Mouse (Mus musculus) thymus, postnatal 25 days (tissue): ENCODE measurements around the gene Polr1b.

Source experiments
- DNase-seq: peaks from one replicate; pipeline ENCODE4 v3.0.0; 2022

Gene Polr1b

GRCm38 (mm10) chr2:129121986-129122385 is 21.2 kb downstream of the Polr1b start:
- DNase-seq, result no peak

- peak; percentile 77 for DNase-seq
Measured at GRCm38 (mm10) chr2:129129412-129129929, 28.7 kb downstream of the Polr1b start, which contains the start of gene Chchd5. Chchd5 (plus strand) TSS chr2:129129700.

- peak; percentile 85 for DNase-seq
Measured at GRCm38 (mm10) chr2:129129987-129130545, 29.3 kb downstream of the Polr1b start.

GRCm38 (mm10) chr2:129130776-129131175 is 30.0 kb downstream of the Polr1b start:
- DNase-seq, result peak; percentile 37

DNA sequence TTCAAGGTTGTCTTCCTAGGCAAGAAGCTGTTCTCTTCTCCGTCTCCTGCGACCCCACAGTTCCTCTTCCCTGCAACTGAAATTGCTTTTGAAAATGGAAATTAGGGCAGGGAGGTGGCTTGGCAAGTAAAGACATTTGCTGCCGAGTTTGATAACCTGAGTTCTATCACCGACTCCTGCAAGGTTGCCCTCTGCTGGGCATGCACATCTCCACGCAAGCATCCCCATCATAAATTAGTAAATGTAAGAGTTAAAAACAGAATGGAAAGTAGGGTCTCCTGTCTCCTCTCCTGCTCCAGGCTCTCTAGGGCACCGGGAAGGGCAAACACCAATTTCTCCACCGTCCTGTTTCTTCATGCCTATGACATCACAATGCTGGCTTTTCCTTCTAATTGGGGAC is 31.4 kb downstream of the Polr1b start:
- DNase-seq, result peak; percentile 44

DNA sequence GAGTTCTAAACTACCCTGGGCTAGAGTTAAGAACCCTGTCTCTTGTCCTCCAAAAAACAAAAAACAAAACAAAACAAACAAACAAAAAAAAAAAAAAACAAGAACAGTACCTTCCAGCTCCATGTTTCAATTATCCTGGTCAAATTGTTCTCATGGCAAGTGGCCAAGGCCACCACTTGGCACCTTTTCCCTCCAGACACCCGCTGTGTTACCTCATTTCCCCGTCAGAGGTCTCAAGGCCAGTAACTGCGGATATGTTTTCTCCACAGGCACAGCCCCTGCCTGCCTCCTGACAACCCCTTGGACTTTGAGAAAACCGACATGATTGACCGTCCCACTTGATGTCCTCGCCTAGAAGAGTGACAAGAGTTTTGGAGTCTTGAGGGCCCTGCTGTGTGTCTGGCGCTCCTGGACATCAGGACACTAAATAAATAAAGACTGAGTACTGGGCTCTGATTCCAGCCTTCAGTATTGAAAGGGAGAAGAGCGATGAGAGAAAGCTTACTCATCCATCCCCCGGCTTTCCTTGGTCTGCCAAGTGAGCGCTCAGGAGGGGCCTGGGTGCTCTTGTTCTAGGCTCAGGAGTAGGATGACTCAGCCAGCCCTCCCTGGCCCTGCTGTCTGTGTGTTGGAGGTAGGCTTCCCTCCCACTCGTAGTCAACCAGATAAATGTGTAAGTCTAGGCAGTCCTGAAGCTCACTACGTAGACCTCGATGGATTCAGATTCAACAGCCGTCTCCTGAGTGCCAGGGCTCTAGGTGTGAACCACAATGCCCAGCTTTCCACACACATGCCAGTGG is 32.4 kb downstream of the Polr1b start:
- DNase-seq, result no peak

DNA sequence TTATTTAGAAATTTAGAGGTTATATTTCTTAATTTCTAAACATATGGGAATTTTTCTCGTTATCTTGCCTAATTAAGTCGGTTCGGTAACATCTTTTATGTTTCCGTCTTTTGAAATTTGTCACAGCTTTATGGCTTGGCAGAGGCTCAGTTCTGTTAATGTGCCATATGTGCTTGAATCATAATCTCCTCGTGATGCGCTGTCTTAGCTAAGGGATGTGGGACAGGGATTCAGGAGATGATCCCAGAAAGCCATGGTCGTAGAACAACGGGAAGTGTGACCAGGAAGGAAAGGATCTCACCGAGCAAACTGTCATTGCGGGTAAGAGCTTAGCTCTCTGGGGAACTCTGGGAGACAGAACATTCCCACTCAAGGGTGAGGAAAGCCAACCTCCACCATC is 39.1 kb downstream of the Polr1b start:
- no peak for DNase-seq

- DNase-seq, result no peak
Measured at GRCm38 (mm10) chr2:129148836-129149235, 48.0 kb downstream of the Polr1b start.

DNA sequence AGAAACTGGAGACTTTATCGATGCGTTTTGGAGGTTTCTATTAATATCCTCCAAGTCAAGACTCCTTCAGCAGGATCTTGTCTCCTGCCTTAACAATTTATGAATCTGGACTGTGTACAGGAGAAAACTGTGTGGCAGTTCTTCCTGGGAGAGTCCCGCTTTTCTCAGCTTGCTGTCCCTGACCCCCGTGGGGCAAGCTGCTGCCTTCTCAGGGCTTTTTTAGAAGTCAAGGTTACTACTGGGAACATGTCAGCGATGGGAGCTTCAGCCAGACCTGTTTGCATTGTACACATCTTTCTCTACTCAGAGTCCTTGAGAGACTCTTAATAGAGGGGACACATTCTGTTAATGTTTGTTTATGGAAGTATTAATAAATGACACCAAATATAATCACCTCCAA is 49.6 kb downstream of the Polr1b start:
- DNase-seq, result no peak

DNA sequence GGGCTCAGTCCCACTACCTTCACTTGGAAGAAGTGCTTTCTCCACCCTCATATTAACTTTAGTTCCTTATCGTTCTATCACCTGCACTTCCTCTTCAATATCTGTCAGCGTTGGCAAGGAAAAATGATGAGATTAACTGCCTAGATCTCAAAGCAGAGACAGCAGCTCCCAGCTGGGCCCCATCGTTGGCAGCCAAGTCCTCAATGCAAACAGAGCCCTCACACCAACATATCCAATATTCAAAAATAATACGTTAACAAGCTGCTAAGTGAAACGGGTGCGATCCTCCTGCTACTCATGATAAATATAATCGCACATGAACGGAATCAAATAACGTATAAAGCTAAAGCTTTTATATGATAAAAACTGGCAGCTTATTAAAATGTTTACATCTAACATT is 50.3 kb downstream of the Polr1b start:
- DNase-seq, result no peak

DNA sequence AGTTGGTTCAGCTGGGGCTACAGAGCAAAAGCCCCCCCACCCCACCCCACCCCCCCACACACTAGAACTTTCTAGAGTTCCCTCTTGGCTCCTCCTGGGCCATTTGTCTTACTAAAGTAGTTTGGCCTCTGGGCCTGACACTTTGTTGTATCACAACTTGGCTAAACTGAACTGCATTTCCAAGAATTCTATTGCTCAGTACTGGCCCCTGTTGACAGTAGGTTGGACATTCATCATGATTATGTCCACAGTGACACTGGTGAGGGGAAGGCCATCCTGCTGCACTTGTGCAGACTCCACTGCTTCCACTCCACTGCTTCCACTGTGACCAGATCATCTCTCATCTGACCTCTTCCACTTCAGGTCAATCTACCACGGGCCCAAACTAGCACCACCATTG is 52.0 kb downstream of the Polr1b start:
- no peak for DNase-seq

GRCm38 (mm10) chr2:129164815-129165214 is 64.0 kb downstream of the Polr1b start:
- DNase-seq, result no peak

GRCm38 (mm10) chr2:129166466-129167463 is 66.0 kb downstream of the Polr1b start:
- DNase-seq, result no peak

DNA sequence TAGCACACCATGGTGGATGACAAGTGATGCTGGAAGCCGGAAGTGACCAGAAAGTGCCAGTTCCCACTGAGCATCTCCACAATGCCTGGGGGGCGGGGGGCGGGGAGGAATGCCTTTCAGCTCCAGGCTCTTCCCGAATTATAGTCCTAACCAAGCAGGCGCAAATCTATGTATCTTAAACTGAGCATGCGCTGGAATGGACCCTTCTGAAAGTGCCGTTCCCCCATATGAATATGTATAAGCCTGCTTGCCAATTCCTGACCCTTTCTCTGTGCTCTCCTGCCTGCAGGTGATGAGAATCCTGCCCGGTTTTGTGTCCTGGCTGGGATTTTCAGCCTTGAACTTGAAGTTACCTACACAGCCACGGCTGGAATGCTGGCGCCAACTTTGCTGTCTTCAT is 72.6 kb downstream of the Polr1b start:
- no peak for DNase-seq

DNA sequence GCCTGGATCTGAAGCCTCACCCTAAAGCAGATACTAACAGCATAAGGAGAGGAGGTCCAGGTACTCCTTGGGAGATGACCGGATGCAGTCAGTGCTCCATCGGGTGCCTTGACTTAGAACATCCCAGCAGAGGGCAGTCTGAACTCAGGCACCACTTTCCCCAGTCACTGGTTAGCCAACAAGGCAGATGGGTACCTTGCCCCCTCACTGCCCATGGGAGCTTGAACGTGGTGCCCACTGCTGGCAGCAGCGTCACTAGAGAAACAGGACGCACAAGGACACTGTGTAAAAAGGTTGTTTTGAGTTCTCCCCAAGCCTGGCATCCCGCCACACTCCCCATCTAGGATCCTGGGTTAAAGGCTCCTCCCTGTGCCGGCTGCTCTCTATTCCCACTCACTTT is 73.7 kb downstream of the Polr1b start:
- peak; percentile 75 for DNase-seq

DNA sequence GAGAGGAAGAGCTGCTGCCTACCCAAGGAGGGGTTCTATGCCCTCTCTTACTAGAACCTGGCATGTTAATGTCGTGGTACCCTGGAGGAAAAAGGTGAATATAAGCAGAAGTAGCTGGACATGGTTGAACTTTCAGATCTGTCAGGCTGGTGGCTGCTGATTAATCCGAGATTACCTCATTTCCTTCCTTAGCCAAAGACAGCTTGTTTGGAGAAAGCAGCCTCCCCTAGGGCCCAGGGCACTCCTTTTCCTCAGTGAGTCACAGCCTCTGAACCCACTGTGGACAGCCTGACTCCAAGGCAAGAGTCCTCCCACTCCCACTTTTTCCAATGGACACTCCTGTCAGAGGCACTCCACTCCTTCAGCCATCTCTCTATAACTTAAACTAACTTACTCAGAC is 74.8 kb downstream of the Polr1b start:
- DNase-seq, result no peak
